Mouse (Mus musculus): Measurements from ENCODE around the gene Dpf2.

The Dpf2 gene

GRCm38 (mm10) chr19:5856604-5857003 lies 56.2 kb downstream of the Dpf2 start:
- DNase-seq, result no peak

DNA sequence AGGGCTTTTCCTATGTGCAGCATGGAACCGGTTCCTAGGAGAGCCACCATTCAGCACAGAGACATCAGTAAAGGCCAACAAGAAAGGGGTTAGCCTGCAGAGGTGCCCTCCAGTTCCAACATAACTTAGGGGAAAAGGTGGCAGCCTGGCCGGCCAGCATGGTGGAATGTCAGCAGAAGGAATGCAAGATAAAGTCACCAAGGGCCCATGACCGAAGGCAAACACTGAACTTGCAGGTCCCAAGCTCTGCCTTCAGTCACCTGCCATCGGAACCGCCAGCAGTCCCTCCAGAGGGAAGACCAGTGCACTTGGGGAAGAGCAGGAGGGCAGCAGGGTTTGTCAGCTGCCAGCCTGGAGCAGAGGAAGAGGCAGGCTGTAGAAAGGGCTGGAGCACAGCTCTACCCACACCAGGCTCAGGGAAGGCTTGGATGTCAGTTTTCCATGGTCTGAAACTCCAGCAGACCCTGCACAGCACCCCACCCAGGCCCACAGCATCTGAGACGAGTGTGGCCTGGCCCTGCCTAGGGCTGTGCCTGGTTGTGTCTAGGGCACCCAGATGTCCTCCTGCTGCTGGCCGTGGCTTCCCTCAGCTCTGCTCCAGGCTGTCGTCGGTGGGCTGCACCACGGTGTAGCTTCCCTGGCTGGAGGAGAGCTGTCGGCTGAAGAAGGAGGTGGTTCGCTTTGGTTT lies 60.6 kb downstream of the Dpf2 start:
- no peak for DNase-seq

GRCm38 (mm10) chr19:5851481-5851971 lies 61.3 kb downstream of the Dpf2 start:
- peak; percentile 56 for DNase-seq

GRCm38 (mm10) chr19:5850860-5851259 lies 62.0 kb downstream of the Dpf2 start:
- no peak for DNase-seq

DNA sequence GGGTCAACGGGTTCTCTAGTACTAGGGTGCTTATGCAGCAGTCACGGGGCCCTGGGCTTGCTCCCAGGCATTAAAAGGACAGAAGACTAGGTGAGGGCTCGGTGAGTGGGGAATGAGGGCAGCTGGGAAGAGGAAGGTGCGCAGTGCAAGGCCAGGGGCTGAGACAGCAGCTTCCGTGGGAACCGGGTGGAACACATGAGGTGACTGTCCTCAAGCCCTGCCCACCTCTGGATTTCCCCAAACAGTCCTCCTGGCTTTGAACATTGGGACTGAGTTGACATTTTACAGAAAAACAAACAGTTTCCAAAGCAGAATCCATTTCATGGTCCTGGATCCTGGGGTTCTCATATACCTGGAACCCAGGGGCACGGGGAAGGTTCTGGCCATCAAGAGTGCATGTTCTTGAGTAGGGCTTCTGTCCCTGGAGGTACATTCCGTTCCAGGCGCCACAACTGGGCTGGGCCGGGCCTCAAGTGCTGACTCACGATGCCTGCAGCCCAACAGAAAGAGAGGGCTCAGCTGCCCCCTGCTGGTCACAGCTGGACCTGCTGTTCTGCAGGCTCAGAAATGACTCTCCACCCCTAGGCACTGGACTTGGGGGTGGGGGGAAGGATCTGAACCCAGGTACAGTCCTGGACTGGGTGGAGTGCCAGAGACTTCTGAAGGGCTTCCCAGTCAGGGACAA lies 62.8 kb downstream of the Dpf2 start:
- peak; percentile 95 for DNase-seq

DNA sequence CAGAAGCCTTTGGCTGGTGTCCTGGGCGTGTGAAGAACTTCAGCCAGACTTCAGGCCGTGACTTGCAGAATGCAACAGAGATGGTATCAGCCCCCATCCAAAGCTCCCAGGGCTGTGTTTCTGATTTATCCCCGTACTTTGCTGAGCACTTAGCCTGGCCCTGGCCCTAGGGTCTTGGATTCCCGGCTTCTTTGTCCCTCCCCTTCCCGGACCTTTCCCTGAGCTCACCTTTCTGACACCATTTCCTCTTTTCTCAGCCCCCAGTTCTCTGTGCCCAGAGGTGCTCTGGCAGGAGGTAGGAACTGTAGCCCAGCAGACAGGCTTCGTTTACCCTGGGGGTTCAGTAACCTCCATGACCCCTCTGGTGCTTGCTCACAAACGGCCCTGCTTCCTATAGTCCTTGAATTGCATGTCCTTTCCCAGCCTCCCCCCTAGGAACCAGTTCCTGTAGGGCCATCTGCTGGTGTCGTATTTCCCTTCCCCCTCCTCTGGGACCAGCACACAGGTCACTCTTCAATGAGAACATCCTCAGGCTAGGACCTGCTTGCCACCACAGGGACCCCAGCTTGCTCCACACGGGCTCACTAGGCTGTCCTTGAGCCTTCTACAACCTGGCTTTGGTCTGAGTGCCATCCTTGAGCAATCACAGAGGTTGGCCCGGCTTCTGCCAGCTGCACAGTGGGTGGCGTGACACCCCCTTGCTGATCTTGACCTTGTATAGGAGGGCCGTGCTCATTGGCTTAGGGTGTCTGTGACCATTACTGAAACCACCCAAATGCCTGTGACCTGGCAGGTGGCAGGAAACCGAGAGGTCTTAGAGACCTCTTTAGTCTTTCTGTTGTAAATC lies 63.8 kb downstream of the Dpf2 start:
- peak; percentile 77 for DNase-seq

DNA sequence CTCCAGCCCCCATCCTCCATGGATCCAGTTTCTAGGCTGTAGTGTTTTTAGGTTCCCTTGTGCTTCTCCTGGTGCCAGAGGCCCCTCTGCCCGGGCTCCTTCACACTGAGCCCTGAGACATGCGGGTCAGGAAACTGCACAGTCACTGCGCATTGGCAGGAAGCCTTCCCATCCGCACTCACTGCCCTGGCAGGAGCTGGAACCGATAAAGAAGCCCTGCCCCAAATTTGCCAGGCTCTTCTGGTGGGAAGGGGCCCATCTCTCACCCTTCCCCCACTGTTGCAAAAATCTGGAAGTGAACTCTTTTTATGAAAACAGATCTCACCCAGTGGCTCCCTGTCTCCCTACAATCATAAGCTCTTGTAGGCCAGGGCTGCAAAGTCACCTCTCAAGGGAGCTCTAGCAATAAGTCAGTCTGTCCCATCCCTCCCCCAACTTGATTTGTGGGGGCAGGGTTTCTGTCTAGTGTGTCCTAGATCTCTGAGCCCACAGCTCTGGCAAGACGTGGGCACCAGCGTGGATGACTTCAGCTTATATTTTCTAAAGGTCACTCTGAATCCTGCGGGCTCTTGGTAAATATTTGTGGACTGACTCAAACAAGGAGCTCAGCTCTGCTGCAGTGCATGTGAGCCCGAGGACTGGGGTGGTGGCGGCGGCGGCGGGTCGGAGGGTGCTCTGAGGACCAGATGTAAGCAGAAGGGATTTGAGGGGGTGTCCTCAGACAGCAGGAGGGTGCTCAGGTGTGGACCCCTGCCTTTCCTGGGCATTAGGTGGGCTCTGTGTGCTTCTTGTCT lies 64.6 kb downstream of the Dpf2 start:
- peak; percentile 90 for DNase-seq

GRCm38 (mm10) chr19:5847306-5847796 lies 65.5 kb downstream of the Dpf2 start:
- DNase-seq, result peak; percentile 72

GRCm38 (mm10) chr19:5846557-5847305 lies 66.1 kb downstream of the Dpf2 start:
- DNase-seq, result peak; percentile 89

Data from liver (tissue).